Mouse (Mus musculus) megakaryocyte, embryonic 14.5 days (primary cell): ENCODE data around the gene Chmp4b.

Experiments used
- FLI1 ChIP-seq: IDR thresholded peaks from 2 replicates; pipeline ENCODE4 v1.6.1; 2012; ENCODE audit warnings: low read length, inconsistent platforms, mixed read lengths
- GATA1 ChIP-seq: IDR thresholded peaks from 3 replicates; pipeline ENCODE4 v1.6.1; 2012; ENCODE audit warnings: mixed read lengths, low read length, inconsistent platforms, borderline replicate concordance

DNA sequence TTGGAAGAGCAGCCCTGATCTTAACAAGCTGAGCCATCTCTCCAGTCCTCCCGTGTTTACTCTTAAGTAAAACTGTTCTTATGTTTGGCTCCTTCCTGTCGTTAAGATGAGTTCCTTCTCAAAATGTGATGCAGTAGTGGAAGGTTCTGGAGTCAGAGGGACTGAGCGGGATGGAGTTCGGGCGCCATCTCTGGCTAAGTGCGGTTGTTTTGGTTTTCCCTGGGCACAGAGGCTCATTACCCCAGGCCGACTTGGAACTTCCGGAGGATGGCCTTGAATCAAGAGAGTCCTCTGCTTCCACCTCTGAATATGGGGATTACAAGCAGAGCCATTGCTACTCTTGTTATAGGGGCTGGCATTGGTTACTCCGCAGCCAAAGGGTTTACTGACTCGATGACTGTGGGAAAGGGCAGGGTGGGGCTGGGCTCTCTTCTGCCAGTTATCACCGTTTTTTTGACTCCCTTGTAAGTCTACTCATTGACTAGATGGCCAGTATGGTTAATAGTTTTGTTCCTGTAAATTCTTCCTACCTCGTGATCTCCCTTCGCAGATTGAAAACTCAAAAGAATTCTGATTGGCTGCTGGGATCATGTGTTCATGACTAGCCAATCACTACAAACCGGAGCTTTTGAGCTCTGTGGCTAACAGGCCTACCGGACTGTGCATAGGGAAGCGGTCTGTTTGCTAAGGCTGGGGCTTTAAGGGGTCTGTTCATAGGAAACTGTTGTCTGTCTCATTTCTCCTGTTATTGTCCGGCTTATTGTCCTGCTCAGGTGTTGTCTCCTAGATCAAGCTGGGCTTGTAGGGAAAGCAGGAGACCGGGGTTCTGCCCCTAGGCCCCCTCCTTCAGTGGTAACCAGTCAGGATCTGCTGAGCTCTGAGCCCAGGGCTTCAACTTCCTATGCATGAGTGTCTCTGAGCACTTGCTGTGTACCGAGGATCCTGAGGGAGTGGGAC lies 25.4 kb downstream of the Chmp4b start:
- TF ChIP-seq GATA1 (no peak), FLI1 (no peak)
